Mouse (Mus musculus): ENCODE data around the gene Fam169a.
"Not testable (repeated sequence)": the region's sequence is repeated elsewhere in the genome, so short reads cannot be mapped to it uniquely, and the experiment has no call there.

Fam169a gene

GRCm38 (mm10) chr13:97066649-97067550 lies at the start of gene Fam169a:
TSS of gene Fam169a (plus strand) at chr13:97067286.
- in situ Hi-C loops (cut with MboI), result no loop called here

DNA sequence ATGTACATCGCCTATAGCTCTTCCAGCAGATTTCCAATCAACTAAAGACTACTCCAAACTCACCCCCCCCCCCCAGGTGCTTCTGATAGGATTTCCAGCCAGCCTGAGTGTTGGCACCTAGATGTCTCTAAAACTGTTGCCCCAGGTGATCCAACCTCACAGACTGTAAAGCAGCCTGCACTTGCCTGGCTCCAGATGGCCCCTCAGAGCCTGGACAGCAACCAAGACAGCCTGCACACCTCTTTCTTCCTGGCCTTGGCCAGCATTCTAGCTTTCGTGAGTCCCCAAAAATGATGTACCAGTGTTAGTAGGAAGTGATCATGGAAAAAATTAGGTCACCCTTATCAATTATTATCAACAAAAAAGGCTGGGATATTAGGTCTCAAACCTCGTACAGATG lies 49.4 kb upstream of the Fam169a start:
- in situ Hi-C loops (cut with MboI), result no loop called here

DNA sequence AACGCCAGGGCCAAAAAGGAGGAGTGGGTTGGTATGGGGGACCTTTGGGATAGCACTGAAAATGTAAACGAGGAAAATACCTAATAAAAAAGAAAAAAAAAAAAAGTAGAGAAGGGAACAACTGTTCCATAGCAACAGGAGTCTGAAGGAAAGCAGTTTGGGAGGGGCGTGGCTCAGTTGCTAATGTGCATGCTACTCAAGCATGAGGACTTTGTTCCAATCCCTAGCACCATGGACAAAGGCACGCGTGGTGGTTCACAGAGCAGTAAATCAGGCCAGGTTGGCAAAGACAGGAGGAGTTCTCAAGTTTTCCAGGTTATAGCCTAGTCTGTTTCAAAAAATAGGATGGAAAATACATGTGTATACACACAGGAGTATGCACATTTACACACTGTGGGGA lies 47.0 kb upstream of the Fam169a start:
- in situ Hi-C loops (cut with MboI), result no loop called here

DNA sequence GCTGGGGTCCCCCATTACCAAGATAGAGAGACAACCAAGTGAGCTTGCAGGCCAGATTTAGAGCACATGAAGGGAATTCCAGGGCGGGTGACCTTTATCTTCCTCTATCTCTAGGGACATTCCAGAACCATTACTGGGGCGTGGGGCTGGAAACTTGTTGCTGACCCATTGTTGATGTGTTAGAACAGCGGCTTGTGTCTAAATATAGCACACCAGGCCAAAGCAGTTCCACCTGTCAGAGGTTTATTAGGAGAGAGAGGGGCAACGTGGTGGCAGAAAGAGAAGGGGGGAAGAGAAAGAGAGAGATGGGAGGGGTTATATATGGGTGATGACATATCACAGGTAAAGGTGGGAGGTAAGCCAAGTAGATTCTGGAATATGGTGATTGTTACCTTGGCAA lies 45.2 kb upstream of the Fam169a start:
- in situ Hi-C loops (cut with MboI), result no loop called here

- in situ Hi-C loops (cut with MboI), result no loop called here
Measured at GRCm38 (mm10) chr13:97030075-97030474, 37.0 kb upstream of the Fam169a start.

DNA sequence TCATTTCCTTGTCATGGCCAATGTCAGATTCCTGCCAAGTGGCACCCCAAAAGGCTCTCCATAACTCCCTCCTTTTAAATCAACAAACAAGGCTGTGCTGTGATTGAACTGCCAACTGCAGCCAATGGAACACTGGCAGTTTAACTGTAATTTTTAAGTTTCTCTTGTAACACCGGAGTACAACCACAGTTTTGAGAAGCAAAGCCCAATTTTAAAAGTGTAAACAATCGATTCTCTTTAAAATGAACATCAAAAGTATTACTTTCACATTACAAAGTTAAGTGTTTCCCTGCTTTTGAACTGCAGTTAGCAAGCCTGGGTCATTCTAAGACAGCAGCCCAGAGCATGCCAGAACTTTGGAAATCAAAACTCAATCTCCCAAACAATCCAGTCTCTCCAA lies 32.8 kb upstream of the Fam169a start, which contains the start of gene 1700029F12Rik:
TSS of gene 1700029F12Rik (minus strand) at position 101 of the 400 bp plus-strand sequence.
- in situ Hi-C loops (cut with MboI), result no loop called here

GRCm38 (mm10) chr13:97051158-97051557 lies 15.9 kb upstream of the Fam169a start:
- in situ Hi-C loops (cut with MboI), result no loop called here

GRCm38 (mm10) chr13:97052667-97053066 lies 14.4 kb upstream of the Fam169a start:
- in situ Hi-C loops (cut with MboI), result no loop called here

DNA sequence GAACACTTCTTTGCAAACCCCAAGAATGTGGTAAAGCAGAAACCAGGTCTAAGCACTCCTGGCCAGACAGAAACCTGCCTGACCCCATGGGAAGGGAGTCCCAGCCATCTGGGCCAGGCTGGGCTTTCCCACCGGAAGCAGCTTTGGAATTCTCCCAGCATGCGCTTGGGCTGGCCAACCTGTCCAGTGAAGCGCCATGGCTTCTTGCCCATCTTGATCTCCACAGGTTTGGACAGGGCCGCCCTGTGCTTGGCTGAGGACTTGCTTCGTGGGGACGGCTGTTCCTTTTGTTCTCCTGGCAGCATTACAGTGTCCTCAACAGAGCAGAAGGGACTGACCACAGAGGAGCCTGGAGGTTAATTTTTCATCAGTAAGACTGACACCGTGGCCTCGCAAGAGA lies 13.2 kb upstream of the Fam169a start:
- in situ Hi-C loops (cut with MboI), result no loop called here

GRCm38 (mm10) chr13:97057817-97058216 lies 9.3 kb upstream of the Fam169a start:
- in situ Hi-C loops (cut with MboI), result no loop called here

- in situ Hi-C loops (cut with MboI), result no loop called here
Measured at GRCm38 (mm10) chr13:97059746-97060145, 7.3 kb upstream of the Fam169a start.

DNA sequence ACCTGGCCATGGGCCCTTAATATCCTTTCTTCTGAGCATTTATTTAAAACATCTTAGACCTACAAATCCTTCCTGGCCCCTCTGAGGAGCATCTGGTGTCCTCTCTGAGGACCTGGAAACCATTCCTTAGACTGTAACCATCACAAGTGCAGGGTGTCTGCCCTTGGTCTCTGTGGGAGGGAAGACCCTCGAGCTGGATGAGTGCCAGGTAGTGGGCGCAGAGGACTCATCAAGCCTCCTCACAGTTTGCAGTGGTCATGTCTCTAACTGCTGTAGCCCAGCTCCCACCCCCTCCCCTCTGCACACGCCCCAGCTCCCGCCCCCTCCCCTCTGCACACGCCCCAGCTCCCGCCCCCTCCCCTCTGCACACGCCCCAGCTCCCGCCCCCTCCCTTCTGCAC lies 6.8 kb upstream of the Fam169a start:
- in situ Hi-C loops (cut with MboI), result no loop called here

- in situ Hi-C loops (cut with MboI), result no loop called here
Measured at GRCm38 (mm10) chr13:97062151-97062550, 4.9 kb upstream of the Fam169a start.

DNA sequence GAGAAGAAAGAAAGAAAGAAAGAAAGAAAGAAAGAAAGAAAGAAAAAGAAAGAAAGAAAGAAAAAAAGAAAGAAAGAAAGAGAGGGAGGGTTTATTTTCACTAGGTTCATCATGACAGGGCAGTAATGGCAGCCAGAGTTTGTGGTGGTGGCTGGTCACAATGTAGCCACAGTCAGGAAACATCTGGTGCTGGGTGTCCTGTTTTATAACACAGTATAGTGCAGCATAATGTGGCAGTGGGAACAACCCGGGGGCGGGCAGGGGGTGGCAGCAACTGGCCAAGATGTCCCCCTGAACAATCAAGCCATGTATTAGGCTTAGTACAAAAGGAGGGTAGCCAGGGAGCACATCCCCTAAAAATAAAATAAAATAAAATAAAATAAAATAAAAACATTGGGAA lies 3.7 kb upstream of the Fam169a start:
- in situ Hi-C loops (cut with MboI), result no loop called here

GRCm38 (mm10) chr13:97064413-97064812 lies 2.7 kb upstream of the Fam169a start:
- in situ Hi-C loops (cut with MboI), result no loop called here

DNA sequence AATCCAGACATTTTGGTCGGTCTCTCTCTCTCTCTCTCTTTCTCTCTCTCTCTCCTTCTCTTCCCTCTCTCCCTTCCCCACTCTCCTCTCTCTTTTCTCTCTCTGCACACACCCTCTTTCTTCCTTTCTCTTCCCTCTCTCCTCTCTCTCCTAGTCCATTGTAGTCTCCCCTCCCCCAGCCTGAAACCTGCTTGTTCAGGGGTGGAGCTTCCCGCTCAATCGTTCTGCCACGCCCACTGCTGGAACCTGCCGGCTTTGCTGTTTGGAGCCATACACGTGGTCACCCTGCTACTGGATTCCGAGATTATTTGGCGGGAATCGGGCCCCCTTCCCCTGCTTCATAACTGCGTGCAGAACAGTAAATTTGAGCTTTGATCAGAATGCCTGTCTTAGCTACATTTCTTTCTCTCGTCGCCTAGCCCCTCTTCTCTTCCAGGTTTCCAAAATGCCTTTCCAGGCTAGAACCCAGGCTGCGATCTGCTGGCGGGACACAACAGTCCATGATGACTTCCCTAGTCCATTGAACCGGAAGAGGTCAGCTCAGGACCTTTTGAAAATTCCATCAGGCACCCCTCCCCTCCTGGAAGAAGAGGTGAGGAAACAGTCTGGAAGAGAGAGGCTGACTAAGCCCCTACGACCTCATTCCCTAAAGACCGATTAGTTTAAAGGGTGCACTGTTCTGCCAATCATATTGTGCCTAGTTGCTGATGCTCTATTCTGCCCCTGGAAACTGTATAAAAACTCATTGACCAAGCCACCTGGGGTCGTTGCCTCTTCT lies 2.1 kb upstream of the Fam169a start:
- in situ Hi-C loops (cut with MboI), result not testable (repeated sequence)

DNA sequence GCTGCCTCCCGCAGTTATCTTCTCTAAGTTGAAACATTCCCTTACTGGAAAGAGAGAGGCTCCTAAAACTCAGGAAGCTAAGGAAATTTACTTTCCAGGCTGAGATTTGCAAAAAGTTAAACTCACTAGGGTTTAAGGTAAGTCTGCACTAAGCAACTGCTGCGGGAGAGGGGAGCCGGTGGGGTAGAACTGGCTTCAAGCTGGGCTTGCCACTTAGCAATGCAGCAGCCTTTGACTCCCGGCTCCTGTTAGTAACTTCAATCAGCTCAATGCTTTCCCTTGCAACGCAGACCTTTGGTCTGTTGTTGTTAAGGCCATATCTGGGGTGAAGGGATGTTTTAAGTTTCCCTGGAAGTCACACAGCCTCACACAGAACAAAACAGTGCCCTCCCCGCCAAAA lies 605 bp downstream of the Fam169a start:
- in situ Hi-C loops (cut with MboI), result no loop called here

DNA sequence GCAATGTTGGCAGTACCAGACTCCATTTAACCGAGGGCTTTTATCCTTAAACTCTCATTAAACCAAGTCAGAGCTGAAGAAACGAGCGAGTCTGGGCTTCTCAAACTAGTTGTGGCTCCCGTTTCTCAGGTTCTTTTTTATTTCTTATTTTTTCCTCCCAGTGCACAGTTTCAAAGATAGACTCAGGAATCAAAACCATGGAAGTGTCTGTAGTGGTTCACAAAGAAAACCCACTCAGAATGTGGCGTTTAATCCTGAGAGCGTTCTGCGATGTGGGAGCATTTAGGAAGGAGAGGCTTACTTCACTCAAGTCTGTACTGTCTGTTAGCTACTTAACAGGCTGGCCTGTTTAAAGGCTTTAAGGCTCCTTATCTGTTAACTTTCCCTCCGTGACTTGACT lies 1.1 kb downstream of the Fam169a start:
- in situ Hi-C loops (cut with MboI), result no loop called here

DNA sequence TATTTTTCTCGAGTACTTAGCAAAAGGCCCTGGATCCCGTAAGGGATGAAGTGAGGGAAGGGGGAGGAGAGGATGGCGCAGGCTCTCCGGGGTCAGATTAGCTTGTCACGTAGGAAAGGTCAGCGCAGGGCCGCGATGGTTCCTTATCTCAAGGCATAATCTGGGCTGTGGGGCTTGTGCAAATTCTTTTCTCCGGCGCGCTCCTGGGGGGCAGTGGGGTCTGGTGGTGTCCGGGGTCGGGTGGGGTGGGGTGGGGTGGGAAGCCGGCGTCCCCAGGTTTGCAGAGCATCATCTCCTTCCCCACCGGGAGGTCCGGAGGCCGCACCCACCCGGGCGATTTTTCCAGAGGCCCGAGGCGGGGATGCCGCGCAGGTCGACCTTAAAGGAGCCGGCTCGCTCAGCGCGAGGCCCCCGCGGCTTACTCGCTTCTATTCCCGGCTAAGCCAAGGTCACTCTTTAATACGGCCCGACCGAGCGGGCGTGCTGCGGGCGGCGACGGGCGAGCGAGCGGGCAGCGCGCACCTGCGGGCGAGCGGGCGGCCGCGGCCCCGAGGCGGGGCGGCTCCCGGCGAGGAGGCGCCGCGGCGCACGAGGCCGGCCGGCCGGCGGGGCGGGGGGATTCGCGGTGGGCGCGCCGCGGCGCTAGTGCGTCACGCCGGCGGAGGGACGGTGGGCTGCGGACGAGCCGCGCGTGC lies 4.0 kb downstream of the Fam169a start:
- in situ Hi-C loops (cut with MboI), result no loop called here

- in situ Hi-C loops (cut with MboI), result no loop called here
Measured at GRCm38 (mm10) chr13:97071626-97072241, 4.6 kb downstream of the Fam169a start.

- in situ Hi-C loops (cut with MboI), result no loop called here
Measured at GRCm38 (mm10) chr13:97073497-97073896, 6.4 kb downstream of the Fam169a start.

DNA sequence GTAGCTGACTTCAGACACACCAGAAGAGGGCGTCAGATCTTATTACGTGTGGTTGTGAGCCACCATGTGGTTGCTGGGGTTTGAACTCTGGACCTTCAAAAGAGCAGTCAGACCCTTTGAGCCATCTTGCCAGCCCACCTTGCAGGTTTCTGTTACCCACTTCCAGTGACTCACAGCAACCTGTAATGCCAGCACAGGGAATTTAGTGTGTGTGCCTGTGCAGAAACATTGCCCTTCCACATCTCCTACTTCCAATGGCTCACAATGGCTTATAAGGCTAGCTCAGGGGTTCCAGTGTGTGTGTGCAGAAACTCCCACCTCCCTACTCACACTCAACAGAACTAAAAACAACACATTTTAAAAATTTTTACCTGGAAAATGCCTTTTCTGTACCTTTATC lies 10.5 kb downstream of the Fam169a start:
- in situ Hi-C loops (cut with MboI), result no loop called here
